Mouse (Mus musculus): ENCODE results near the gene Zfp629. TPM values are rescaled to one million over a fixed set of nuclear protein-coding genes. Genes with fewer than 3 reads are reported as not detected.
A peak's percentile ranks its signal among the peaks of the same experiment; 100 is the strongest.
"Not testable (repeated sequence)": the region's sequence is repeated elsewhere in the genome, so short reads cannot be mapped to it uniquely, and the experiment has no call there.

The Zfp629 gene
- polyA plus RNA-seq, 1 experiment from 2014 or later = 20.8 TPM

- Histone ChIP-seq H3K4me1 (ENCODE audit: control insufficient read depth, insufficient read depth, low read length) (no peaks in the 10 kb centered on the region), H3K36me3 (ENCODE audit: control insufficient read depth, insufficient read depth, low read length) (no peaks in the 10 kb centered on the region), H3K27ac (ENCODE audit: low read depth, low read length) (no peak overlapping the region), H3K9me3 (replicated peaks; ENCODE audit: control insufficient read depth, low read length) (no peaks in the 10 kb centered on the region), H3K4me2 (ENCODE audit: low read length) (no peak overlapping the region), H3K4me3 (ENCODE audit: low read depth, low read length) (no peak overlapping the region), H3K9ac (ENCODE audit: low read length) (no peak overlapping the region), H3K27me3 (replicated peaks; ENCODE audit: control insufficient read depth, insufficient read depth, low read length) (no peaks in the 10 kb centered on the region)
- ATAC-seq = no peak
- WGBS = 89% methylated on average over 4 of the region's 4 CpGs
- DNase-seq (ENCODE audit: low spot score) = no peak
Observed at GRCm38 (mm10) chr7:127648516-127649201, 33.1 kb upstream of the Zfp629 start.

- H3K36me3 ChIP-seq (ENCODE audit: control insufficient read depth, insufficient read depth, low read length); H3K4me1 ChIP-seq (ENCODE audit: control insufficient read depth, insufficient read depth, low read length); H3K27ac ChIP-seq (ENCODE audit: low read depth, low read length); H3K27me3 ChIP-seq (replicated peaks; ENCODE audit: control insufficient read depth, insufficient read depth, low read length); DNase-seq (ENCODE audit: low spot score); H3K9me3 ChIP-seq (replicated peaks; ENCODE audit: control insufficient read depth, low read length); H3K4me2 ChIP-seq (ENCODE audit: low read length); H3K9ac ChIP-seq (ENCODE audit: low read length); H3K4me3 ChIP-seq (ENCODE audit: low read depth, low read length); ATAC-seq: not testable (repeated sequence)
- WGBS = 91% methylated on average over 7 of the region's 7 CpGs
Observed at GRCm38 (mm10) chr7:127647576-127647975, 32.0 kb upstream of the Zfp629 start.

DNA sequence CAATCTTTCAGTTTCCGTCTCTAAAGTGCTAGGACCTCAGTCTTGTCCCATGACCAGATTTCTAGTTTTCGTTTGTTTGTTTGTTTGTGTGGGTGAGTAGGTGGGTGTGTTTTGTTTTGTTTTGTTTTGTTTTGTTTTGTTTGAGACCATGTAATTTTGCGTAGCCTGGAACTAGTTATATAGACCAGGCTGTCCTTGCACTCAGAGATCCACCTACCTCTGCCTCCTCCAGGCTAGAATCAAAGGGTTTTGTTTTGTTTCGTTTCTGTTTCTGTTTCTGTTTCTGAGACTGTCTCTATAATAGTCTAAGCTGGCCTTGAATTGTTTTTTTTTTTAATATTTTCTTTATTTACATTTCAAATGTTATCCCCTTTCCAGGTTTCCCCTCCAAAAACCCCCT lies 30.8 kb upstream of the Zfp629 start:
- Histone ChIP-seq H3K9me3 (replicated peaks; ENCODE audit: control insufficient read depth, low read length) (no peaks in the 10 kb centered on the region), H3K27ac (ENCODE audit: low read depth, low read length) (no peak overlapping the region)
- WGBS = 91% methylated on average over 4 of the region's 4 CpGs

GRCm38 (mm10) chr7:127642254-127642653 lies 26.7 kb upstream of the Zfp629 start:
- ATAC-seq (no peak), DNase-seq (ENCODE audit: low spot score) (no peak)
- no peak overlapping the region for H3K9ac ChIP-seq (ENCODE audit: low read length)
- H3K27me3 ChIP-seq (replicated peaks; ENCODE audit: control insufficient read depth, insufficient read depth, low read length) = no peaks in the 10 kb centered on the region
- no peak overlapping the region for H3K27ac ChIP-seq (ENCODE audit: low read depth, low read length)
- no peak overlapping the region for H3K4me2 ChIP-seq (ENCODE audit: low read length)
- peaks cover 2% of the 10 kb centered on the region; the same call in 1 of the 2 replicates for H3K4me1 ChIP-seq (ENCODE audit: control insufficient read depth, insufficient read depth, low read length)
- 67% methylated on average over 4 of the region's 4 CpGs for WGBS
- no peaks in the 10 kb centered on the region for H3K36me3 ChIP-seq (ENCODE audit: control insufficient read depth, insufficient read depth, low read length)
- H3K9me3 ChIP-seq (replicated peaks; ENCODE audit: control insufficient read depth, low read length) = no peaks in the 10 kb centered on the region
- H3K4me3 ChIP-seq (ENCODE audit: low read depth, low read length) = no peak overlapping the region

More for the DNA sequence above, 30.8 kb upstream of the Zfp629 start:
- Histone ChIP-seq H3K36me3 (ENCODE audit: control insufficient read depth, insufficient read depth, low read length) (no peaks in the 10 kb centered on the region), H3K27me3 (replicated peaks; ENCODE audit: control insufficient read depth, insufficient read depth, low read length) (no peaks in the 10 kb centered on the region), H3K4me1 (ENCODE audit: control insufficient read depth, insufficient read depth, low read length) (no peaks in the 10 kb centered on the region), H3K4me2 (ENCODE audit: low read length) (no peak overlapping the region), H3K9ac (ENCODE audit: low read length) (no peak overlapping the region), H3K4me3 (ENCODE audit: low read depth, low read length) (no peak overlapping the region)
- no peak for DNase-seq (ENCODE audit: low spot score)
- ATAC-seq = no peak

DNA sequence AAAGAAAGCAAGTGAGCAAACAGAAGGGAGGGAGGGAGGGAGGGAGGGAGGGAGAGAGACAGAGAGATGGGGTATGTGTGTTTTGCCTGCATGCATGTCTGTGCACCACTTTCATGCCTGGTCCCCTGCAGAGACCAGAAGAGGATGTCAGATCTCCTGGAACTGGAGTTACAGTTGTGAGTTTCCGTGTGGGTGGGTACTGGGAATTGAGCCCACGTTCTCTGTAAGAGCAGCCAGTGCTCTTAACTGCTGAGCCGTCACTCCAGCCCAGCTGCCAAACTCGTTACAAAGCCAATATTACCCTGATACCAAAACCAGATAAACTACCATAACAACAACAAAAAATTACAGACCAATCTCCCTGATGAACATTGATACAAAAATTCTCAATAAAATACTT lies 25.7 kb upstream of the Zfp629 start:
- no peak overlapping the region for H3K4me2 ChIP-seq (ENCODE audit: low read length)
- H3K27ac ChIP-seq (ENCODE audit: low read depth, low read length) = no peak overlapping the region
- no peaks in the 10 kb centered on the region for H3K9me3 ChIP-seq (replicated peaks; ENCODE audit: control insufficient read depth, low read length)
- no peak overlapping the region for H3K9ac ChIP-seq (ENCODE audit: low read length)
- H3K27me3 ChIP-seq (replicated peaks; ENCODE audit: control insufficient read depth, insufficient read depth, low read length) = no peaks in the 10 kb centered on the region
- no peak overlapping the region for H3K4me3 ChIP-seq (ENCODE audit: low read depth, low read length)
- 54% methylated on average over 4 of the region's 4 CpGs for WGBS
- H3K36me3 ChIP-seq (ENCODE audit: control insufficient read depth, insufficient read depth, low read length) = no peaks in the 10 kb centered on the region
- DNase-seq (ENCODE audit: low spot score) = no peak
- no peak for ATAC-seq
- peaks cover 5% of the 10 kb centered on the region; the same call in 1 of the 2 replicates for H3K4me1 ChIP-seq (ENCODE audit: control insufficient read depth, insufficient read depth, low read length)

GRCm38 (mm10) chr7:127636963-127637362 lies 21.4 kb upstream of the Zfp629 start:
- Histone ChIP-seq H3K9me3 (replicated peaks; ENCODE audit: control insufficient read depth, low read length) (no peaks in the 10 kb centered on the region), H3K9ac (ENCODE audit: low read length) (peak overlapping the region; percentile 75), H3K4me1 (ENCODE audit: control insufficient read depth, insufficient read depth, low read length) (peaks cover 5% of the 10 kb centered on the region; the same call in 1 of the 2 replicates), H3K27ac (ENCODE audit: low read depth, low read length) (no peak overlapping the region), H3K4me3 (ENCODE audit: low read depth, low read length) (peak overlapping the region; percentile 50), H3K4me2 (ENCODE audit: low read length) (peak overlapping the region; percentile 72), H3K36me3 (ENCODE audit: control insufficient read depth, insufficient read depth, low read length) (no peaks in the 10 kb centered on the region), H3K27me3 (replicated peaks; ENCODE audit: control insufficient read depth, insufficient read depth, low read length) (no peaks in the 10 kb centered on the region)
- WGBS = under 1% methylated on average over 27 of the region's 27 CpGs
- ATAC-seq = peak; percentile 81
- peak; percentile 85 for DNase-seq (ENCODE audit: low spot score)

GRCm38 (mm10) chr7:127631416-127631815 lies 15.8 kb upstream of the Zfp629 start:
- 51% methylated on average over 4 of the region's 4 CpGs for WGBS
- Histone ChIP-seq H3K36me3 (ENCODE audit: control insufficient read depth, insufficient read depth, low read length) (no peaks in the 10 kb centered on the region), H3K4me2 (ENCODE audit: low read length) (no peak overlapping the region), H3K27me3 (replicated peaks; ENCODE audit: control insufficient read depth, insufficient read depth, low read length) (no peaks in the 10 kb centered on the region), H3K4me1 (ENCODE audit: control insufficient read depth, insufficient read depth, low read length) (no peaks in the 10 kb centered on the region; the same call in 1 of the 2 replicates), H3K9me3 (replicated peaks; ENCODE audit: control insufficient read depth, low read length) (no peaks in the 10 kb centered on the region), H3K27ac (ENCODE audit: low read depth, low read length) (no peak overlapping the region), H3K9ac (ENCODE audit: low read length) (no peak overlapping the region), H3K4me3 (ENCODE audit: low read depth, low read length) (no peak overlapping the region)
- DNase-seq (ENCODE audit: low spot score) = no peak
- ATAC-seq = no peak

DNA sequence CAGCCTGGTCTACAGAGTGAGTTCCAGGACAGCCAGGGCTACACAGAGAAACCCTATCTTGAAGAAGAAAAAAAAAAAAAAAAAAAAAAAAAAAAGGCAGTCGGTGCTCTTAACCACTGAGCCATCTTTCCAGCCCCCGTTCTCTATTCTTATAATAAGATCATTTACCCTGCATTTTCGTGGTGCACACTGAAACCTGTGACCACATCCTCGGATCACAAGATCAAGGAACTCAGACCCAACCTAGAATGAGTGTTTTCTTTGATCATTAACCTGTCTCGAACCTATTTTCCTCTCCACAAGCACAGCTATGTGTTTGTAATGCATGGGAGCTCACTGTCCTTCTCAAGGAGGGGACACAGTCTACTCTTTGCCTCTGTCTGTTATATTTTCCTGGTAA lies 13.0 kb upstream of the Zfp629 start:
- 87% methylated on average over 5 of the region's 5 CpGs for WGBS
- Histone ChIP-seq H3K4me1 (ENCODE audit: control insufficient read depth, insufficient read depth, low read length) (no peaks in the 10 kb centered on the region), H3K27me3 (replicated peaks; ENCODE audit: control insufficient read depth, insufficient read depth, low read length) (no peaks in the 10 kb centered on the region), H3K9ac (ENCODE audit: low read length) (no peak overlapping the region), H3K9me3 (replicated peaks; ENCODE audit: control insufficient read depth, low read length) (no peaks in the 10 kb centered on the region), H3K4me3 (ENCODE audit: low read depth, low read length) (no peak overlapping the region), H3K36me3 (ENCODE audit: control insufficient read depth, insufficient read depth, low read length) (no peaks in the 10 kb centered on the region), H3K4me2 (ENCODE audit: low read length) (no peak overlapping the region), H3K27ac (ENCODE audit: low read depth, low read length) (no peak overlapping the region)
- no peak for ATAC-seq
- DNase-seq (ENCODE audit: low spot score) = no peak

- ATAC-seq = no peak
- no peaks in the 10 kb centered on the region for H3K27me3 ChIP-seq (replicated peaks; ENCODE audit: control insufficient read depth, insufficient read depth, low read length)
- no peak overlapping the region for H3K4me3 ChIP-seq (ENCODE audit: low read depth, low read length)
- no peak overlapping the region for H3K4me2 ChIP-seq (ENCODE audit: low read length)
- no peaks in the 10 kb centered on the region for H3K36me3 ChIP-seq (ENCODE audit: control insufficient read depth, insufficient read depth, low read length)
- DNase-seq (ENCODE audit: low spot score) = no peak
- no peak overlapping the region for H3K27ac ChIP-seq (ENCODE audit: low read depth, low read length)
- H3K9me3 ChIP-seq (replicated peaks; ENCODE audit: control insufficient read depth, low read length) = no peaks in the 10 kb centered on the region
- WGBS = 91% methylated on average over 4 of the region's 4 CpGs
- H3K9ac ChIP-seq (ENCODE audit: low read length) = no peak overlapping the region
- no peaks in the 10 kb centered on the region for H3K4me1 ChIP-seq (ENCODE audit: control insufficient read depth, insufficient read depth, low read length)
Observed at GRCm38 (mm10) chr7:127626471-127626870, 10.9 kb upstream of the Zfp629 start.

All from forebrain, embryonic 14.5 days (tissue).